Mouse (Mus musculus) left cerebral cortex, adult 18-20 months (tissue): ENCODE measurements around the gene Efhd1. TPM values are rescaled to one million over a fixed set of nuclear protein-coding genes. Genes with fewer than 3 reads are reported as not detected.
A peak's percentile ranks its signal among the peaks of the same experiment; 100 is the strongest.

Experiments used
- DNase-seq, 2 experiments: peaks; one replicate each; pipeline ENCODE4 v3.0.0; 2021 to 2022; ENCODE audit warnings: low spot score in 2 of 2, mixed read lengths in 1 of 2
- total RNA-seq, 2 experiments: library from RNA; stranded (reverse); gene quantifications; 2 replicates each; pipeline ENCODE4 v1.2.3; 2021

Gene Efhd1
- total RNA-seq, 2 experiments from 2014 or later: 12.6 to 14.7 TPM

GRCm38 (mm10) chr1:87266296-87267090, 2.3 kb downstream of the Efhd1 start:
- no peak for DNase-seq

GRCm38 (mm10) chr1:87270204-87270603, 6.0 kb downstream of the Efhd1 start:
- no peak for DNase-seq

GRCm38 (mm10) chr1:87270641-87271467, 6.7 kb downstream of the Efhd1 start:
- no peak for DNase-seq

- DNase-seq: no peak
These were observed 7.4 kb downstream of the Efhd1 start for GRCm38 (mm10) chr1:87271596-87271995.

GRCm38 (mm10) chr1:87272462-87272861, 8.3 kb downstream of the Efhd1 start:
- DNase-seq: no peak

- DNase-seq: peak in 1 of 2 experiments; percentile 29
These were observed 9.4 kb downstream of the Efhd1 start for GRCm38 (mm10) chr1:87273514-87273942.

GRCm38 (mm10) chr1:87274134-87274533, 10.0 kb downstream of the Efhd1 start:
- no peak for DNase-seq

- DNase-seq: no peak
These were observed 11.0 kb downstream of the Efhd1 start for GRCm38 (mm10) chr1:87275151-87275550.

- no peak for DNase-seq
These were observed 11.9 kb downstream of the Efhd1 start for GRCm38 (mm10) chr1:87276056-87276455.

- DNase-seq: no peak
These were observed 16.1 kb downstream of the Efhd1 start for GRCm38 (mm10) chr1:87280281-87280680.

GRCm38 (mm10) chr1:87281599-87282412, 17.6 kb downstream of the Efhd1 start:
- DNase-seq: no peak

GRCm38 (mm10) chr1:87282413-87282788, 18.2 kb downstream of the Efhd1 start:
- DNase-seq: no peak

GRCm38 (mm10) chr1:87283410-87283960, 19.3 kb downstream of the Efhd1 start:
- no peak for DNase-seq

GRCm38 (mm10) chr1:87287105-87287504, 22.9 kb downstream of the Efhd1 start:
- no peak for DNase-seq

- no peak for DNase-seq
These were observed 27.3 kb downstream of the Efhd1 start for GRCm38 (mm10) chr1:87291416-87291815.

- peak; percentile 16 to 42 for DNase-seq
These were observed 28.4 kb downstream of the Efhd1 start for GRCm38 (mm10) chr1:87292420-87293190.

- DNase-seq: no peak
These were observed 30.0 kb downstream of the Efhd1 start for GRCm38 (mm10) chr1:87294063-87294710.

- DNase-seq: no peak
These were observed 30.8 kb downstream of the Efhd1 start for GRCm38 (mm10) chr1:87294951-87295350.

- DNase-seq: no peak
These were observed 33.3 kb downstream of the Efhd1 start for GRCm38 (mm10) chr1:87297346-87297925.
